Mouse (Mus musculus) thymus, postnatal 14 days (tissue): Measurements from ENCODE around the gene Fbxl3.

ENCODE experiments used
- DNase-seq: peaks from one replicate; pipeline ENCODE4 v3.0.0; 2021

Fbxl3 gene

DNA sequence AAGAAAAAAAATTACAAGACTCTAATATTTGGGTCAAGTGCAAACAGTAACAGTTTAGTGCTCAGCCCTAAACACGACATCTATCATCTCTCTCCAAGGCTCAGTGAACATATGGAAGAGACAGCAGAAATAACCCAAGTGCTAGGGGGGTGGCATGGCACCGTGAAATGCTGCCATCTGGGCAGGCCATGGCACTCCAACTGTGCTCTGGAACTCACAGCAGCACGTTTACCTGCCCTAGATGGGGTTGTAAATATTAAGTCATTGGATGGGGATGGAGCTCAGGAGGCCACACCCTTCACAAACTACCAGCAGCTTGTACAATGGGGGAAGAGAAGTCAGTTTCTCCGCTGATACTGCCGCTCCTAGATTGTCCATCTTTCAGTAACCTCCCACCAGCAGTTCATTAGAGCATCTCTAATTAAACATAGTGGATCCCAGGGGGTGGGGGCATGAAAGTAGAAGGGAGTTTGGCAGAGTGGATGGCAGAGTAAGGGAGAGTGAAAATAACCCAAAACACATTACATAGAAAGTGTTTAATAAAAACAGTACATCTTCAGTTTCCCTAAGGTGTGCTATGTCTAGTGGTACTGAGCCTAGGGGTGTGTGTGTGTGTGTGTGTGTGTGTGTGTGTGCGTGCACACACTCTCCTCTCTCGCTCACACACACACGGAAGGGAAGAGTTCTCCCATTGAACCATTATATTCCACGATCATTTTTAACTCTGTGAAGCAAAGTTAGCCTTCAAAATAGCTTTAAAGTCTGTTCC, 20.0 kb downstream of the Fbxl3 start:
- DNase-seq: no peak

DNA sequence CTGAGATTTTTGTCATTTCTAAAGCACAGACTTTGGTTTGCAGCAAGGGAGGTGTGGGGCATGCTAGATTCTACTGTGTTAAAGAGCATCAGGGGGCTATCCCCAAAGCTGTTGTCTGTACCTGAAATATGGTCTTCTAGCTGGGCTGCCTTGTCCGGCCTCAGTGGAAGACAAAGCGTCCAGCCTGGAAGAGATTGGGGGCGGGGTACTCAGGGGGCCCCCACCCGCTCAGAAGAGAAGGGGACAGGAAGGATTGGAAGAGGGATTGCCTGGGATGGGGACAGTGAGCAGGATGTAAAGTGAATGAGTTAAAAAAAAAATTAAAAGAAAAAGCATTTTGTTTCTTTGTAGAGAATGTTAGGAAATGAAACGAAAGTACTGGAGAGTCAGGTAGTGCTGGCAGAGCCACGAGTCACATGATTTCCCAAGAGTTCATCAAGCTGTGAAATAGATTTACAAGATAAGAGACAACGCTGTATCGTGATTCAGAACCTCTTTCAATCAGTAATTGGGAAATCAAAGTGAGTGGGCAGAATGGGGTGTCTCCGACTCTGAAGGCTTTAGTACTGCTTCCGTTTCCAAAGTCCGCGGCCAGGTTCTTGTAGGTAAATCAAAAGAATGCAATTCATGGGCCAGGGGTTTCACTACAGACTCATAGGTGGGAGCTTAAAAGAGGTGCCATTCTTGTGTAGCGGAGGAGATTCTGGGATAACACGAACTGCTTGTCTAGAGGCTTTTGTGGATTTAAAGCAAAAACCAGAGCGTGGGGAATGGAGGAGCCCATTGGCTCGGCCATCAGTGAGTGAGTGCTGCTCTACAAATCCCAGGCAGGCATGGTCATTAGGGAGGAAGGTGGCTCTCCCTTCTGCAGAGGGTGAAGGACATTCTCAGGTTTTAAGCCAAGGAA, 21.1 kb downstream of the Fbxl3 start:
- DNase-seq: no peak

DNA sequence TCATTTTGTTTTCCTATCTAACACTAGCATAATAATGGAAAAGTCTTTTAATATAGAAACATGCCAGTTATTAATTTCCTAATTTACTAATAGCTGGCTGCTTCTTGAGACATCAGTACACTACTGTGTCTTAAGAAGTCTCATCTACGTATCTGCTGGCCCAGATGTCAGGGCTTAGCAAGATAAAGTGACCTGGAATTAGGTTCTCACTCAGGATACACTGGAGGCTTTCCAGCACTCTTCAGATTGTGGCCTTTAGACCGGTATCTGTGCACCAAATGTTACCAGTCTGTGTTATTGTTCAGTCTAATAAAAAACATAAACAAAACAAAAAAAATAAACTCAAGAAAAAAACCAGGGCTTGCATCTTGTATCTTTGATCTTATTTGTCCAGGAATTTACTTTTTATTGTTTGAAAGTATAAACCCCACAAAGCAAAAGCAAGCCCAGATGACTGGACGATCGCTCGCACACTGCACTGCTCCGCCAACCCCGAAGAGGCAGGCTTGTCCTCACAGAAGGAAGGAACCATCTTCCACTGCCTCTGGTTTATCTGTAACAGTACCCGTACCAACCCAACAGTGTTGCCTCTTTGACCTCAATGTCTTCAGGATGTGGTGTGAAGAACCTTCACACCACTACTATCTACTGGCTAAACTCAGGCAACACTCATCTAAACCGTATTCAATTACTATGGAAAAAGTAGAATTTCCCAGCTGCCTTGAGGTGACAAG, 21.9 kb downstream of the Fbxl3 start:
- no peak for DNase-seq

DNA sequence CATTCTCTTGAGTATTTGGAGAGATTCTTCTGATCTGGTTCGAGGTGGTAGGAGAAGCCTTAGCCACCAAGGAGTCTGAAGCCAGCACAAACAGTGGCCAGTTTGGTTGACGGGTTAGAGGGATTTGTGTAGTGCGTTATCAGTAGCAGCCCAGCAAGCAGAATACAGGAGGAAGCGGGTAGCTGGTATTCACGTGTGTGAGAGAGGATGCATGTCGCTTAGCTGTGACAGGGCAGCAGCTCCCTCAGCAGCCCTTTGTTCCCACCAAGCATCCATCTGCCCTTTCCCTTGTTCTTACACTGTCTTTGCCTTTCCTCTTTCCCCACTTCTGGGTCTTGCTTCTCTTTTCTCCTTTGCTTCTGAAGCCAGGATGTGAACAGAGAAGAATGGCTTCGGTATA, 24.2 kb downstream of the Fbxl3 start:
- DNase-seq: no peak

DNA sequence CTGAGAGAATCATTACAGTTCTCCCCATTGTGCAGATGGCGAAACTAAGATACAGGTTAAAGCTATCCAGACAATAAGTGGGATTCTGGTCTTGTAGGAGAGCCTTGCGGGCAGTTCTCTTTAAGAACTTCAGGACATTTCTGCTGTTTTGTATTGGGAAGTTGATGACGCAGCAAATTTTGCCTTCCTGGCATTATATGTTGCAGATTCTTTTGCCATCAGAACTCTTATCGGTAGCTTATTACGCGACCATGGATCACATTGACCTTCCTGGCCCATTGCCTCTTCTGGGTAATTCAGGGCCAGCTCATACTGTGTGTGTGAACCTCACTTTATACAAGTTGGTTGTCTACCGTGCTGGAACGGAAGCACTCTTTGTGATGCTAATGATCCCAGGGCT, 25.5 kb downstream of the Fbxl3 start:
- no peak for DNase-seq

DNA sequence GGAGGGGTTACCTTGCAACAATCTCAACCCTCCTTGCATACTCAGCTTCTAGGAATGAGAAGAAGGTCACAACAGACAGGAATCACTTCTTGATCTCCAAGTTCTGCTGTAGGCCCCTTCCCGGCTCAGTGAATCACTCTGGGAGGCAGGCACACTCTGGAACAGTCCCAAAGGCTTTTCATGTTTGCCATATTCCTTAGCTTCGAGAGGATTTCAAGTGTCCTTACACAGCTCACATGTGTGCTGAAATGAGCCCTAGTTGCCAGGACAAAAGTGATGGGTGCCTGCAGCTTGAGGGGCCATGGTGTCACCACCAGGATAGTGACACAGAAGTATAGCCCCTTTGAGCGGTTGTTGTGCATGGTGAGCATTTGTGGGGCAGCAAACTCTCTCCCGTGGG, 26.6 kb downstream of the Fbxl3 start:
- no peak for DNase-seq

DNA sequence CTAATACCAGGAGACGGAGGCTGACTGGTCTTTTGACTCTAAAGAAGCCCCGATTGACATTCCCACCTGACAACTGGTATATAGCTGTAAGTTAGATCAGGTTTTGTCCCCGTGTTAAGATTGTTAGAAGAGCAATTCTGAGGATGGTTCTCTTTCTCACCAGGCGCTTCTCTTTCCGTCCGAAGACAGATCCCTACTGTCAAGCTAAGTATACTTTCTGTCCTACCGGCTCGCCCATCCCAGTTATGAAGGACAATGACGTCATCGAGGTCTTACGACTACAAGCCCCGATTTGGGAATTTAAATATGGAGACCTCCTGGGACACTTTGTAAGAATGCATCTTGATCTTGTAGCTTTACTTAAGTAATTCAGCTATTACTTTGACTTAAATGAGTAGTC, 27.9 kb downstream of the Fbxl3 start:
- DNase-seq: no peak

DNA sequence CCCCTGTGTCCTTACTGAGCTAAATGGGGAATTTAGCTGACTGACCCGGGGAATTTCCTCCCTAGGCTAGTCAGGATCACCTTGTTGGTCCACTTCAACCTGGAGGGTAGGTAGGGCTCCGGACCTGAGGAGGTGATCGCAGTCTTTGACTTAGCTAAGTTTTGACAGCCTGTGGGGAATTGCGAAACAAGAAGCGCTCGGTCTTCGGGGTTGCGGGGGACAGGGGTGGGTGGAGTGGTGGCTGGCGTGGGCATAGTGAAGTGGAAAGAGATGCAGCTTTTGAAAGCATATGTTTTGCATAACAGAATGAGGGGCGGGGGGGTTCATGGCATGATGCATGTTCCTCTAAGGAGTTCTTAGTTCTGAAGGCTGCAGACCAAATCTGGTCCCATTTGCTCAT, 28.6 kb downstream of the Fbxl3 start:
- peak; percentile 28 for DNase-seq

DNA sequence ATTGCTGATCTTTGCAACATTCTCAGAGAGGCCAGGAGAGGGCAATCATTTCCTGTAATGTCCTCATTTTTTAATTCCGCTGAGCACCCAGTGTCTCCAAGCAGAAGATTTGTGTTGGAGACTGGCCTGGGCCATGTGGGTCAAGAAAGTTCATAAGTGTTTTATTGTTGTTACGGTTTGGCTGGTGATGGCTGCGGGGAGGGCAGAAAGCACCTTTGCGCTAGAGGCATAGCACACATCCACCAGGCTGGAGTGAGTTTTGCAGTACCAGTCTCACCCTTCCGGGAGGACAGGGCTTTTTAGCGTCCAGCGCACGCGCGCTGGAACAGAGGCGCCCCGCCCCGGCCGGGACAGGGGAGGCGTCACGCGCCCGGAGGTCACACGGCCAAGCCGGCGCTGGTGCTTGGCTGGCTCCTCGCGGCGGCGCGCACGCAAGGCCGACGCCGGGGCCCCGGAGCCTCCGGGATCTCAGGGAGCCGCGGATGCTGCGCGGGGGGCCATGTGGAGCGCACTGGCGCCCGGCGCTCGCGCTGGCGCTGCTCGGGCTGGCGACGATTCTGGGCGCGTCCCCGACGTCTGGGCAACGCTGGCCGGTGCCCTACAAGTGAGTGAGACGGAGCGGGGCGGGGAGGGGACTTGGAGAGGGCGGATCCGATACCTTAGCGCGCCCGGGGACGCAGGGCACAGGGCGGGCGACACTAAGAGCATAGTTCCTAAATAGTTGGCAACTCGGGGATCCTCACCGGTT, 29.3 kb downstream of the Fbxl3 start, which contains the start of gene Cln5:
Gene Cln5 (plus strand): TSS at position 353 of the 748 bp plus-strand sequence.
- DNase-seq: peak; percentile 94

DNA sequence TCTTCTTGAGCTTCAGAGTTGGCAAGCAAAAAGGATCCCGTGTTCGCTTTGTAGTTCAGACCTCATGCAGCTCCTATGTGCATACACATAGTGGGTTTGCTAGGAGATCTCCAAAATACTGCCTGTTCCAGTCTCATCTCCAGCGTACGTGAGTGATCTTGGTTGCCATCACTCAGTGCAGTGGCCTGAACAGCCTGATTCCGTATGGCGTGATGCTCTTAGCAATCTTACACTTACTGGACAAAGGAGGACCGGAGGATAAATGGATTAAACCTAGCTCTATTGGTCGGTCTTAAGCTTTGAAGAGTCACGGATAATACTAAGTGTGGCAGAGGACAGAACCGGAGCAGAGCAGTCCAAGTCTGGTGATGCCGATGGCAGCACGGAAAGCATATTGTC, 29.9 kb downstream of the Fbxl3 start:
- DNase-seq: no peak

DNA sequence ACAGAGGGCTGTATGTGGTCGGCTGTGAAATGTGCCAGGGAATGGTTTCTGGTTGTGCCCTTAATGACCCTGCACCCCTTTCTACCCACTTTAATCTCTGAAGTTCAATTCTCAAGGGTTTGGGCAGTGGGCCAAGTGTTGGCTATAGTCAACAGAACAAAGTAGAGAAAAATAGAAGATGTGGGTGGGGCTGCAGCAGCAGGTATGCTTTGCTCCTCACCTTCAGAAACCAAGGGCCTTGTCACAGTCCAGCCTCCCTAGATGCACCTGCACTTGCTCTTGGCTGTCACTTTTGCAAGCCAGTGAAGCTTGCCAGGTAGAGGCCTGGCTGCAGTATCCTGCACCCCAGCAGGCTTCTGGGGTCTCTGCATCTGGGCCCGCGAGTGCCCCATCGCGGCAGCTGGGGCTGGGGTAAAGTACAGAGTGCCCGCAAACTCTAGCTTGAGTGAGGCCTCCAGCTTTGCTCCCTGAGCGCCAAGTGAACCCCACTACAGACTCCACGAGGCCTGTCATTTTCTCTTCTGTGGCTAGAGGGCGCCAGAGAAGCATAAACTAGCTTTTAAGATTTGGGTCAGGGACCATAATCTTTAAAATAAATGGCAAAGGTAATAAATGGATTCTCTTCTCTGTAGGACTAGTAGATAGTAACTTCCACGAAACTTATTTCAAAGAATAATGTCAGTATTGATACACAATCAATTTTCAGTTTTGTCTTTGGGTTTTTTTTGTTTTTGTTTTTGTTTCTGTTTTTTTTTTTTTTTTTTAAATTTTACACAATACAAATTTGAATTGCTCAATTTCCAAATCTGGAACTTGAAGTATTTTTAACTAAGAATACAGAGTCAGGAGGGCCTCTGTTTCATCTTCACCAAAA, 33.8 kb downstream of the Fbxl3 start:
- peak; percentile 86 for DNase-seq

DNA sequence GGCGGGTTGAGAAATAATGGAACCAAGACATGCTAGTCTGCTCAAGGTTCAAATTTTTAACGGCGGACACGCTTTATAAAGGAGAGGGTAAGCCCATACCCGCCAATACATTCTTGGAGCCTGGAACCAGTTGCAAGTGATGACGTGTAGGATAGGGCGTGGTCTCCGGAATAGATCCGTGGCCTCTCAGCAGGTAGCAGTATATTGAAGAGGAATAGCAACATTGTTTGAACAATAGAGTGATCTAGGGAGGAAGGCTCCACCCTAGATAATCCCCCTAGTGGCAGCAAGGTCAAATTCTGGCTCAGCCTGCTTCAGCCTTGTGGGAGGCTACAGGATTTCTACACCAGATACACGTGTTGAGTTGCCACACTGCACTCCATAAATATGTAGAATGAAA, 39.9 kb downstream of the Fbxl3 start:
- DNase-seq: peak; percentile 19

DNA sequence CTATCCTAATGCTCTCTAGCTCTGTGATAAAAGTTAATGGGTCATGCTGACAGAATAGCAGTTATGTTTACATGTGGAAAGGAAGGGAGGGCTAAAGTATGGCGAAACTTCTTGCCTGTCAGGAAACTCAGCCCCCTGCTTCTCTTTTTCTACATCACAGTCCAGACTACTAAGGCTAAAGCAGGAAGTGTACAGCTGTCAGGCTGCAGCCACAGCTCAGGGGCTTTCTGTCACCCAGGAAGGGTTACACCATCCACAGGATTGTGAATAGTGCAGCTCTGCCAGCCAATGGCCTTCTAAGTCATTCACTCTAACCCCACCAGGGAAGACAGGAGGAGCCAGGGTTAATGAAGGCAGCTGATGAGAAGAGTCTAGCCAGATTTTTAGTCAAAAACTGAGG, 40.4 kb downstream of the Fbxl3 start:
- no peak for DNase-seq

DNA sequence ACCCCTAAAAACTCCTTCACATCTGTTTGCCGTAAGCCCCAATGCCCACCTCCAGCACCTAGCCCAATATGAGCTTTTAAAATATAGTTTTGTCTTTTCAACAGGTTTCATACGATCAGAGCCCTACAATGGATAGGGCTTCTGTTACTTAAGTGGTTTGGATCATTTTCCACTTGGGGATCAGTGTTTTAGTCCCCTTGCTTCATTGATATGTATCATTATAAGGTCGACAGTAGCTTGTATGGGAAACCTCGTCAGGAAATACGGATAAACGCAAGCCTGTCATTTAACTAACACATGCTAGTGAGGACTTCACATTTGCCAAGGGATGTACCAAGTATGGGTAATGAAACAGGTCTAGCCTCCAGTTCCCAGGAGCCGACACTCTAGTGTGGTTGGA, 42.8 kb downstream of the Fbxl3 start:
- DNase-seq: no peak

DNA sequence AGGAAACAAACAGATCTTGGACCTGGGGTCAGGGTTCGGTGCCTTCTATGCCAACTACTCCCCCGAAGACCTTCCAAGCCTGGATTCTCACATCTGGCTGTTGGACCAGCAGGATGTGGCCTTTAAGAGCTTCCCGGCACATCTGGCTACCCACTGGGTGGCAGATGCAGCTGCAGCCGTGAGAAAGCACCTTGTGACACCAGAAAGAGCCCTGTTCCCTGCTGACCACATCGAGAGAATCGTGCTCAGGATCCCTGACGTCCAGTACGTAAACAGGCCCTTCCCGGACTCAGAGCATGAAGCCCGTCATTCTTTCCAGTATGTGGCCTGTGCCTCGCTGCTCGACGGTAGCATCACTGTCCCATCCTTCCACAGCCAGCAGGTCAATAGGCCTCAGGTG, 44.6 kb downstream of the Fbxl3 start:
- no peak for DNase-seq

DNA sequence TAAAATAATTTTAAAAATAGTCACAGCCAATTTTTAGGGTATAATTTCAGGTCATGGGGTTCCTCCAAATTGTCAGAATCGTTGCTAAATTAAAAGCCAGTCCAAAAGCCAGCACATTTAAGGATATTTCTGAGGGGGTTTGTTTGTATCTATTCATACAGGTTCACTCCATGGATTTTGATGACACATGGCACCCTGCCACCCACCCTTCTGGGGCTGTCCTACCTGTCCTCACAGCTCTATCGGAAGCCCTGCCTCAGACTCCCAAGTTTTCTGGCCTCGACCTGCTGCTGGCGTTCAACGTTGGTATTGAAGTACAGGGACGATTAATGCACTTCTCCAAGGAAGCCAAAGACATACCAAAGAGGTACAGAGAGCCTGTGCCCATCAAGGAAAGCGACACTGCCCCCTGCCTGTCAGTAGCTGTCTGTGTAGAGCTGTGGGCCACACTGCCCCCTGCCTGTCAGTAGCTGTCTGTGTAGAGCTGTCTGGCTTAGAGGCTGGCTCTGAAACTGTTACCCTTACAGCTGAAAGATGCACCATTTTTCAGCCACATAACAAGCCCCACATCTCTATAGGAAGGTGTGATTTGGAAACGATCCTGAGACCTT, 48.1 kb downstream of the Fbxl3 start:
- DNase-seq: peak; percentile 88

DNA sequence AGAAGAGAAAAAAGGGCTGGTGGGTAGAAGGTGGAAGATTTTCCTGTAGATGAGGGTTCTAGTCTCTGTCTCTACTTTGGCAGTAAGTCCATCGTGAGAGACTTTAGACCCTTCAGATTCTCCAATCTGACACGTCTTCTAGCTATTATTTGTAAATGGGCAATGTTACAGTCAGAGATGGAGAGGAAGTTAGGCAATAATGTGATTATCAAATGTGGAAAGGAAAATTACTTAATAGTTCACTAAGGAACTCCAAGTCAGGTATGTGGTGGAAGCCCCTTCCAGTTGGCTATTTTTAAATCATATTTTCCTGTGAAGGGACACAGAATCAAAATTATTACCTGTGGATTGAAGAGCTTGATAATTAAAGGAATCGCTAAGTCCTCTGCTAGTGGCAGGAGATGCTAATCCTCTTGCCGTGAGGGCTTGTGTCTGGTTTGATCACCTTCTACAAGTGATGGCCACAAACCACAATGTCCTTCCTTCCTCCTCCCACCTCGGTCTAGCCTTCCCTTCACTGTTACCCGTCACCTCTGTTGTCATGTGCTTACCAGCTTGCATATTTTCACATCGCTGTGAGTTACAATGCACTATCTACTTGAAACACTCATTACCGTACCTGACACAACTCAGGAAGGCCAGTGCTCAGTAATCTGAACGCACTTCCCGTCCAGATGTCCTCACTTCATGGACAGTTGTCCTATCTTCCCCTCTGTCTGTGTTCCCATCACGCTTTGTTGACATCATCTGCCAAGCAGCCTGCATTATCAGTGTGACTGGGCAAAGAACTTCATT, 50.9 kb downstream of the Fbxl3 start:
- DNase-seq: no peak

DNA sequence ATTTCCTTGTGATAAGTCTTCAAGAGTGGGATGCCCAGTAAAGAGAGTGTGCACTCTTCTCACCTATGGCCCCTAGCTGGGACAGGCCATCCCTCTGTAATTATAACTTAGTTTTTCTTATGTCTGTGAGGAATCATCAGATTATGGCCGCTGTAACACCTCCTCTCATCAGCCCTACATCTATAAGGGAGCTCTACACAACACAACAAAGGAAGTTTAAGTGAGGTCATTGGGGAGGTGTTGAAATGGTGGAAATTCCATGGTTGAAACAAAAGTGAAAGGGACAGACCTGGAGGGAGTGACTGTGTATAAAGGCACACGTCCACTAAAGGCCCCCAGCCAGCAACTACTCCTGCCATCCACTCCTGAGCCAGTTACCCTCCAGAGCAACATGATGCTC, 52.7 kb downstream of the Fbxl3 start, which contains the start of gene Acod1:
Gene Acod1 (plus strand): TSS at position 301 of the 400 bp plus-strand sequence.
- DNase-seq: no peak

DNA sequence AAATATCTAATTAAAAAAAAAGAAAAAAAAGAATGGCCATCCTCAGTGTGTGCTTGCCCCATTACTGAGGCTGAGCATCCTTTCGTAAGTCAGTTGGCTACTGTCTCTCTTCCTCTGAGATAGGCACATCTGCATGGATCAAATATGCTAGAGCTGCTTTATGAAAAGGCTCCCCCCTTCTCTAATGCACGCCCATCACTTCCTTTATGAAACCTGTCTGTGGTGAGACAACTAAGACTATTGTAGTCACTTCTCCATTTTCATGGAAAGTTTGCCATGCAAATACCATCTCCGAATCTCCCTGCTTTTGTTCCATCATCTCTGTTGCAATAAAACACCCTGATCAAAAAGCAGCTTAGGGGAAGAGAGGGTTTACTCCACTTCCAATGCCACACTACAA, 62.4 kb downstream of the Fbxl3 start:
- no peak for DNase-seq

DNA sequence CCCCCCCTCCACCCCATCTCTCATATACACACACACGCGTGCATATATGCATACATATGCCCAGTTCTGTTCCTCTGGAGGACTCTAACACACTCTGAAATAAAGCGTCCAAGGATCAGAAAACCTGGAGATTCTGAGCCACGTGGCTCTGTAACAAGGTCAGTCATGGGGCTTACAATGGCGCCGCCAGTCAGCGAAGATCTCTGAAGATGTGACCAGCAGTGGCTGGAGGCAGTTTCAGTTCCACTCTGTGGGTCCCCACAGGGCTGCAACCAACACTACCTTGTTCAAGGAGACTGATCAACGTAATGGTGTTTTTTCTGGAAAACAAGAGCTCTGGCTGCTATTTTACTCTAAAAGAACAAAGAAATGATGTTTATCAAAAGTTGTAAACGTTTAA, 65.3 kb downstream of the Fbxl3 start:
- no peak for DNase-seq
